Comparison of ENCODE assay signal across 8 mouse cellular contexts in genomic region chr8:100772742-100773370, GRCm38 (mm10).
DNase-seq lines count a peak whose midpoint lies in the region; ATAC-seq and TF ChIP-seq lines count a peak whose summit lies in the region.

No protein-coding gene starts in this region.

- no peak overlapping the region for H3K9ac ChIP-seq in heart, embryonic 16.5 days (ENCODE audit: low read length)
- H3K9ac ChIP-seq in liver, adult 2 months (ENCODE audit: low read depth, low read length): no peak overlapping the region

- TF ChIP-seq CTCF in E14TG2a.4 (conservative IDR thresholded peaks at IDR 0.05; ENCODE audit: low read length): peak; percentile 84
- TF ChIP-seq CTCF in liver, adult 2 months (IDR thresholded peaks at IDR 0.05; ENCODE audit: low read depth, low read length): peak; percentile 60

- no peaks in the 10 kb centered on the region for H3K4me1 ChIP-seq in E14TG2a.4 (replicated peaks; ENCODE audit: low read depth, low read length)
- H3K4me1 ChIP-seq in heart, embryonic 16.5 days (ENCODE audit: control insufficient read depth, insufficient read depth, low read length): no peaks in the 10 kb centered on the region
- H3K4me1 ChIP-seq in liver, adult 2 months (ENCODE audit: control insufficient read depth, insufficient read depth, low read length): no peaks in the 10 kb centered on the region

- 22% methylated on average over 9 of the region's 9 CpGs for WGBS in heart, embryonic 16.5 days
- WGBS in liver, adult 2 months: 18% methylated on average over 9 of the region's 9 CpGs

- peak overlapping the region; percentile 40 for H3K4me2 ChIP-seq in heart, embryonic 16.5 days (ENCODE audit: low read depth, low read length)

- TF ChIP-seq POLR2A in liver, adult 2 months (IDR thresholded peaks at IDR 0.05; ENCODE audit: extremely low read depth, insufficient read depth, low read length): no peak

- H3K27me3 ChIP-seq in E14TG2a.4 (ENCODE audit: insufficient read depth, low read length): no peaks in the 10 kb centered on the region
- no peaks in the 10 kb centered on the region for H3K27me3 ChIP-seq in heart, embryonic 16.5 days (ENCODE audit: control insufficient read depth, insufficient read depth, low read length)
- no peaks in the 10 kb centered on the region for H3K27me3 ChIP-seq in liver, adult 2 months (ENCODE audit: control insufficient read depth, insufficient read depth, low read length)

- no peak overlapping the region for H3K27ac ChIP-seq in heart, embryonic 16.5 days (ENCODE audit: low read length)
- H3K27ac ChIP-seq in liver, adult 2 months (replicated peaks; ENCODE audit: insufficient read depth, low read depth, low read length): no peak overlapping the region

- no peaks in the 10 kb centered on the region for H3K36me3 ChIP-seq in E14TG2a.4 (ENCODE audit: insufficient read depth, low read length)
- H3K36me3 ChIP-seq in heart, embryonic 16.5 days (ENCODE audit: control insufficient read depth, insufficient read depth): no peaks in the 10 kb centered on the region
- no peaks in the 10 kb centered on the region for H3K36me3 ChIP-seq in liver, adult 2 months (ENCODE audit: control insufficient read depth, insufficient read depth, low read length)

- H3K9me3 ChIP-seq in E14TG2a.4 (ENCODE audit: low read length): no peaks in the 10 kb centered on the region
- no peaks in the 10 kb centered on the region for H3K9me3 ChIP-seq in heart, embryonic 16.5 days (replicated peaks; ENCODE audit: control insufficient read depth, low read length)

- no peak overlapping the region for H3K4me3 ChIP-seq in E14TG2a.4 (replicated peaks; ENCODE audit: low read length)
- H3K4me3 ChIP-seq in heart, embryonic 16.5 days (ENCODE audit: low read length): no peak overlapping the region
- no peak overlapping the region for H3K4me3 ChIP-seq in liver, adult 2 months (ENCODE audit: insufficient read depth, low read depth, low read length)

- no peaks in the 10 kb centered on the region for H3K79me2 ChIP-seq in liver, adult 2 months (ENCODE audit: control insufficient read depth, insufficient read depth, low read length)

- no peak for ATAC-seq in heart, embryonic 16.5 days (replicated peaks; ENCODE audit: extremely low read depth, insufficient read depth, low FRiP score)

- DNase-seq in adrenal gland, adult 18-20 months (ENCODE audit: low spot score in 2 of 2): peak; percentile 38 to 46
- DNase-seq in embryo, embryonic 11.5 days (ENCODE audit: low read depth, low spot score): peak; percentile 67
- DNase-seq in kidney, postnatal 25 days: peak; percentile 31 to 54
- peak; percentile 33 for DNase-seq in liver, adult 2 months (ENCODE audit: extremely low read depth, low read depth, low spot score)
- peak; percentile 41 for DNase-seq in retina, postnatal 7 days (ENCODE audit: low read depth, low spot score)
- no peak for DNase-seq in T-cell, adult 2 months (ENCODE audit: low spot score)
